ENCODE assay signal across 1 mouse cellular context in the genomic region with DNA sequence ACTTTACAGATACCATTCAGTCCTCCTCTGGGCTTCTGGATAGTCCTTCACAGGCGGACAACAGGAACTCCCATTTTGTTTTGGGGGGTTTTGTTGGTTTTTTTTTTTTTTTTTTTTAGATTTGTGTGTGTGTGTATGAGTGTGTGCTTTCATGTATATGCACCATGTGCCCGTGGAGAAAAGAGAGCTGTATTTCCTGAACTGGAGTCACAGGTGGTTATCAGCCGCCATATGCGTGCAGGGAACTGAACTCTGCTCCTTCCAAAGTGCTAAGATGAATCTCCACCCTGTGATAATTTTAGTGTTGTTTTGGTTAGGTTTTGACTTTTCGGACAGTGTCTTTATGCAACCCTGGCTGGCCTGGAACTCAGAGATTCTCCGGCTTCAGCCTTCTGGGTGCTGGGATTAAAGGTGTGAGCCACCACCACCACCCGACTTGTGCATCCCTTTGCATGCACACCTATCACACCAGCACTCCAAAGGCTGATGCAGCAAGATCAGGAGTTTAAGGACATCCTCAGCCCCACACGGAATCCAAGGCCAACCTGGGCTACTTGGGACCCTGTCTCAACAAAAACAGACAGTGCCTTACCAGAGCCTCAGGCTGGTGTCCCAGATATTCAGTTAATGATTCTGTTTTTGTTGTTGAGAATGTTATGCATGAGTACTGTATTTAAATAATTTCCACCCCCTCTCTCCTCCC.
TF ChIP-seq lines count a peak whose summit lies in the region.

No protein-coding gene starts in this region.

TF ChIP-seq in MEL, 35 proteins besides CTCF, POLR2A, EP300 and RAD21:
- TF ChIP-seq MAX (IDR thresholded peaks at IDR 0.05; ENCODE audit: low read length), result peak; percentile 59
- no peak for TF ChIP-seq POLR2AphosphoS5 (IDR thresholded peaks at IDR 0.05; ENCODE audit: borderline replicate concordance, low read depth, low read length)
- TF ChIP-seq ELF1 (IDR thresholded peaks at IDR 0.05; ENCODE audit: low read depth, low read length), result no peak
- TF ChIP-seq MYC (IDR thresholded peaks at IDR 0.05; ENCODE audit: low read depth, low read length), result peak; percentile 81
- 0 out of 2 replicates have a peak, but pooled peaks have one; percentile 16 for TF ChIP-seq MXI1 (IDR thresholded peaks at IDR 0.05; ENCODE audit: low read depth, low read length)
